Mouse (Mus musculus): ENCODE measurements at regions not wholly inside any gene's neighbourhood (a gene's known extent, or its start where the extent isn't known, plus 50 kb on each side); places are given as distances from the start of the nearest gene placed in this dataset.

DNA sequence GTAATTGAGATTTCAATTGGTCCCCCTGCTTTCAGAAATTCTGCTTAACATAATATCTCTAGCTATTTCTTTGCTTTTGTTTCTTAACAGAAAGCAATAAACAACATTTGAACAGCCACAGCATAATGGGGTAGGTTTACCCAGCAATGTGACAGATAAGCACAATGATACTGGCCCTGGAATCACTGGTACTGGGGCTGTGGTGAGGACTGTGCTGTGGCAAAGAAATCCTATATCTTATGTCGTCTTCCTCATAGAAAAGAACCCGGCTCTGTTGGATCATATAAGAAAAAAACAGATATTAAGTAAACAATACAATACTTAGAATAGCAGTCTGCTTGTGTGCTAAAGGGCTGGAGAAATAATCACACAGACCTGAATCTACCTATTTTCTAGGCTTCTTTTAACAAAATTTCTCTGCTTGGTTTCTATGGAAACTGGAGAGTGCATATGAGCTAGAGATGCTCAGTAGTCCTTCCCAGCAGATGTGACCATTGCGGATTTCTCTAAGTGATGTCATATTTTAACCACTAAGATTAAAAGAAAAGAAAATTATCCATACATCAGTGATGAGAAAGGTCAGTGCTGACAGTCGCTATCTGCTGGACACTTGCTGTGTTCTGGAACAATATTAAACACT, 119.8 kb upstream of the Gnao1 start:
- DNase-seq (ENCODE audit: extremely low read depth, low read depth, low spot score) = no peak

DNA sequence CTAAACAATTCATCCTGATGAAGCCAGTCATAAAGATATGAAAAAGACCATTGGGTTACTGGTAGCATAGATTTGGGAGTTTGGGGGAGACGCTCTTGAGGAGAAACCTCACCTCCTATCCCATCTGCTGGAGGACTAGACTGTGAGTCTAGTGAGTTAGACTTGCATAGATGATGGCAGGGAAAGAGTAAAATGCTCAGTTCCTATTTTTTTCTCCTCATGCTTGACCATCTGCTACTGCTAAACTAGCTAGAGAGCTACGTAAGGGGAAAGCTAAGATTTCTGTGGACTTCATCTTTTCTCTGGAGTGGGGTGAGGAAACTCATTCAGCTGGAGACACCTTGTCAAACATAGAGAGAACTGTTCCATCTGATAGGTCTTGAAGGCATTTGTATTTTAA, 118.4 kb upstream of the Gnao1 start:
- no peak for DNase-seq (ENCODE audit: extremely low read depth, low read depth, low spot score)

DNA sequence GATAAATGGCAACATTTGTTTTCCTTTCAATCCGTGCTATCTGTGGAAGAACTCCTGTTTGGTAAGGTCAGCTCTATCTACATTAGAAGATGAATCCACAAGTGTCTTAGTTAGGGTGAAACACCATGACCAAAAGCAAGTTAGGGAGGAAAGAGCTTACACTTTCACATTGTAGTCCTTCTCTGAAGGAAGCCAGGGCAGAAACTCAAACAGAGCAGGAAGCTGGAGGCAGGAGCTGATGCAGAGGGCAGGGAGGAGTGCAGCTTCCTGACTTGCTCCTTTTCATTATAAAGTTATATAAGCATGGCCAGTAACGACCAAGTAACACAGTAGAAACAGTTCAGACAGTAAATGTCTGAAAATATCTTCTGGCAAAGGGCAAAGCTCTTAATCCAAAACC, 117.9 kb upstream of the Gnao1 start:
- DNase-seq (ENCODE audit: extremely low read depth, low read depth, low spot score) = no peak

DNA sequence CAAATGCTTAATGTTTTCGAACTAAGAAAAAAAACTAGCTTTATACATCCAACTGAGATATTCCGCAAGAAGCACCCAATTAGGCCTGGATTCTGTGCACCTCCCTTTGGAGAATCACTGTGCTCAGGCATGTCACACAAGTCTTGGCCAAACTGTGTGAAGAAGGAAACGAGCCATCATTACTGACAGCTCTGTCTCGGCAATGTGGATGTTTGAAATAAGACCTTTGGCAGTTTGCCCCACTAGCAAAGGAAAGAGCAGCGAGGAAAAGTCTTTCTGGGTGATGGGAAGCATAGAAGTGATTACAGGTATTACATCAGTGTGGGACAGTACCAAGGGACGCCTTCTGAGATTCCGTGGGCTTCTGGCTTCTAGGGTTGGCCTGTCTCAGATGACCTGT, 112.6 kb upstream of the Gnao1 start:
- DNase-seq (ENCODE audit: extremely low read depth, low read depth, low spot score) = no peak

DNA sequence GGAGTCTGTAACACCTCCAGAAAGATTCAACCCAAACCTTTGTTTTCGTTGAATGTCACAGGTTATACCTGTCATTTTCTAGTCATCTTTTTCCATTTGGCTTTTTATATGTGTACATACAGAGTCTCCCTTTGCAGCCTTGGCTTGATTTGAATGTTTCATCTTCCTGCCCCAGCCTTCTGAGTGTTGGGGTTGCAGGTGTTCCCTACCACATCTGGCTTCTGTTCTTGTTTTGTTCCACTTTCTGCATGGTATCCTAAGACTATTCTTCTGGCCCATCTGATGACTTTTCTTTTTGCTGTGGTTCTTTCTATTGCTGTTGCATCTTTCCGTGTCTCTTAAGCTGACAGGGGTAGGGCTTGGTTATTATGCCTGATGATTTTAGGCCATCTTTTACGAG, 111.3 kb upstream of the Gnao1 start:
- no peak for DNase-seq (ENCODE audit: extremely low read depth, low read depth, low spot score)

DNA sequence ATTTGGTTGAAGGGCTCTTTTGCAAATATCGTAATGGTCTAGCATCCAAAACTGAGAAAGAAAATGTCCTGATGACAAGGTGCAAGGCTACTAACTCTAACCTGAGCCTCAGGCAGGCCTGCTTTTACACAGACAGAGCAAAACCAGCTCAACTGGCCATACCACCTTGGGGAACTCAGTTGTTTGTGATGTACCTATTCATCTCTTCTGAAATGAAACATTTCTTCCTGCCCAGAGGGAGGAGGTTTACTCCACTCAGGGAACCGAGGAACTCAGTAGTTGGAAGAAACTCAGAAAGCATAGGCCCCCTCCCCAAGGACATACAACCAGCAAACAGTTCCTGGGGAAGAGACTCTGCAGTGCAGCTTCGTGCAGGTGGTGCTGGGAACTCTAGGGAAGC, 108.4 kb upstream of the Gnao1 start:
- DNase-seq (ENCODE audit: extremely low read depth, low read depth, low spot score) = no peak

DNA sequence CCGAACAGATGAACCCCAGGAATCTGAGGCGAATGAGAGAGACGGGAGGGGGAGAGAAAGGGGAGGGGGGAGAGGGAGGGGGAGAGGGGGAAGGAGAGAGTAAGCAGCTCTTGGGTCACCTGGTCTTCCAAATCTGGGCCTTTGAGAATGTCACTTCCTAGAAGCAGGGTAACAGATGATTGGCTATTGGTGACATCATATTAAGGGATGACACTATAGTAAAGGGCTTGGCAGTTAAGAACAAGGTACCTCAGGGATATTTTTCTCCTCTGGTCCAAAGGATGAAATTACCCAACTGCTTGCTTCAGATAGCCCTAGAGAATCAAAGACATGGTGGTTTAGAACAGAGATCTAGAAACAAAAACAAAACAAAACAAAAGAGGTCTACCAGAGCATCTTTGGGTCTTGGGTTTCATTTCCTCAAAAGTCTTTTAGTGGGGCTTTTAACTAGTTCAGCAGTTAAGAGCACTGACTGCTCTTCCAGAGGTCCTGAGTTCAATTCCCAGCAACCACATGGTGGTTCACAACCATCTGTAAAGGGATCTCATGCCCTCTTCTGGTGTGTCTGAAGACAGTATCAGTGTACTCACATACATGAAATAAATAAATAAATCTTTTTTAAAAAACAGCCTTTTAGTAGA, 97.6 kb upstream of the Gnao1 start:
- no peak for DNase-seq (ENCODE audit: extremely low read depth, low read depth, low spot score)

DNA sequence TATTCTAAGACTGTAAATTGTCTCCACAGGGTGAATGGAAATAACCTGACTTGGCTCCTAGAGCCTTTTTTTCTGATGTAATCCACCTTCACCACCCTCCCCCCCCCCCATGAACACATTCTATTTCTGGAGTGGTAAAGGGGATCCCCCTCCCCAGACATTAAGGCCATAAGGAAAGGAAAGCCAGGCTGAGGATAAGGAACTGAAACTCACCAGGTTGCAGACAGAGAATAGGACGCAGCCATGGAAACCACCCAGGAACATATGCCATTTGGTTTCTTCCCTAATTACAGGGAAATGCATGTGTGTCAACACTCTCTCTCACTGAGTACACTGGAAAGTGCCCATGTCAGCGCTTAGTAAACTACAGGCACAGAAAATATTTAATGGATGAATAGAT, 96.5 kb upstream of the Gnao1 start:
- no peak for DNase-seq (ENCODE audit: extremely low read depth, low read depth, low spot score)

DNA sequence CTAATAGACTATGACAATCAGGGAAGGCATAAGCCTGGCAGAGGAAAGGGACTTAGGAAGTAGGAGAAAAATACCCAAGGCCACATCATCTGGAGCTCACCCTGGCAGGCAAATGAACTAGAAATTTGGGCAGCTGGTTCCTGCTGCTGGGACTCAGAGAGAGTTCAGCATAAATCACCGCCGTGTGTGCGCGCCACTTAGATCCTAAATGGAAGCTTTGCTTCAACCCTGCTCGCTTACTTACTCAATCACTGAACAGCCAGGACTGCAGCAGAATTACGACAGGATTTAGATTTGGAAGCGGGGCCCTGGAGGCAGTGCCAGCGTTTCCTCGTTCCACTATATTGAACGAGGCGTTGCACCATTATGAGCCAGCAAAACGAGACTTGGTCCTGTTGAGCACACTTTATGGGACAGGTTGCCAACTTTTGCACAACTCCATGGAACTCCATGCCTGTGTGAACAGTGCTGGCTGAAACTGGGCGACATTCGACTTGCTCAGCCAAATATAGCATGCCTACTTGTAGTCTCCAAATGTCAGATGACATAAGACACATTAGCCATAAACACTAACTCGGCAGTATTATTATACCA, 84.8 kb upstream of the Gnao1 start:
- DNase-seq (ENCODE audit: extremely low read depth, low read depth, low spot score) = peak; percentile 81

DNA sequence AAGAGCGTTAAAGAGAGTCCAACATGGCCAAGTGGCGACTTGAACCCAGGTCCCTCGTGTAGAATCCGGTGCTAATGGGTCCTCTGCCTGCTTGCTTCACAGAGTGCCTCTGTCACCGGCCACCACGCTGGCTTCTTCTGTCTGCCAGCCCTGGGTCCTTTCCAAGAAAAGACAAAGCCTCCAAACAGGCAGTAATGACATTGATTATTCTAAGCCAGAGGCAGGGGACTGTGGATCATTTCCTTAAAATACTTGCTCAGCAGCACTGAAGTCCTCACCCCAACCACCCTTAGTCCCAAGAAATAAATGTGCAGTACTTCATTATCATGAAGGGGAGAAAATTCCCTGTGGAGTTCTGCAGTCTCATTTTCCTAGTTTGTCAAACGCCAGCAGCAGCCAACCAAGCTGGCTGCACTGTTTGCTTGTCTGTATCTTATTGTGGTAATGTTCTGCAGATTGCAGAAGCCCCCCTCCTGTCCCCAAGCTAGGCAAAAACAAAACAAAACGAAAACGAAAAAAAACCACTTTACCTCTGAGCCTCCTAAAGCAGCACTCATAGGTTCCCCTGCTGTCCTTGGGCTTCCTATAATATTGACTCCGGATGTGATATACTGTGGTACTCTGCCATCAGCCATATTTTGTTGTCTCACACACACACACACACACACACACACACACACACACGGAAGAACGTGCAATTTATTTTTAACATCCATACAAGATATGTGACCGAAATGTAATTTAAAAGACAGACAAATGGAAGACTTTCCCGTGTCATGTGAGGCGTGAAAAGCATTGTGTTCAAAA, 80.4 kb upstream of the Gnao1 start:
- DNase-seq (ENCODE audit: extremely low read depth, low read depth, low spot score) = no peak

DNA sequence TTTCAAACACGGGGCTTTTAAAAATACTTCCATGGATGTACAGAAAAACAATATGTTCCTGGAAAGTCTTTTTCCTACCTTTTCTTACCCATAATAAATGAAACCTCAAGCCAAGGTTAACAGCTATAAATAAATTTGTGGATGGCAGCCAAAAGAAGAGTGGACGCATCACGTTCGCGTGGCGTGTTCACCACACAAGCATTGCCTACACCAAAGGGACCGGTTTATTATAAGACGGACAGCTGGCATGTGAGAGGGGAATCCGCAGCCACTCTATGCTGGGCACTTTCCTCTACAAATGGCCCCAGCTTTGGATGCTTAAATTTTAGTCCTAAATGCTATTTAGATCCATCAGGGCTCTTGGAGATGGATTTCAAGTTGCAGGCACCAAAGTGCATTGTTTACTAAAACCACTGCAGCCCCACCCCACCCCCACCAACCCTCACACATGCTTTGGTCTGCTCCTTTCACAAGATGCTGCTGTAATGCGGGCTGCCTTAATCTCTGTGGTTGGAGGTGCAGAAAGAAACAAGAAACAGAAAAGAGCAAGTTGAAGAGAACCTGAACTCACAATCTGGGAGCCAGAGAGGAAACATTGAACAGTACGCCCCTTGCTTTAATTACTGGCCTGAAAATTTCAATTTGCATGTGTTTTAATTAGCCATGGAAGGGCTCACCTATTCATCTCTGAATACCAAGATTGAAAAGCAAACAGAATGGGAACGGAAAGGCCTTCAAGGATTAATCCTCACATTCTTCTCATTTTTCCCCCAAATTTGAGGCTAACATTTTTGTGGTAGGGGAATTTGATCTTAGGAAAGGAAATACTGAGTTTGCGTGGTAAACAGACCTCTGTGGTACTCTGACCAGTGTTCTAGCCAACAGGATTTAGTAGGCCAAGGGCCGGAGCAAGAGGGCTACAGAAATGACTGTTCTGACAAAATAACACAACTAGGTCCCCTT, 78.7 kb upstream of the Gnao1 start:
- no peak for DNase-seq (ENCODE audit: extremely low read depth, low read depth, low spot score)

DNA sequence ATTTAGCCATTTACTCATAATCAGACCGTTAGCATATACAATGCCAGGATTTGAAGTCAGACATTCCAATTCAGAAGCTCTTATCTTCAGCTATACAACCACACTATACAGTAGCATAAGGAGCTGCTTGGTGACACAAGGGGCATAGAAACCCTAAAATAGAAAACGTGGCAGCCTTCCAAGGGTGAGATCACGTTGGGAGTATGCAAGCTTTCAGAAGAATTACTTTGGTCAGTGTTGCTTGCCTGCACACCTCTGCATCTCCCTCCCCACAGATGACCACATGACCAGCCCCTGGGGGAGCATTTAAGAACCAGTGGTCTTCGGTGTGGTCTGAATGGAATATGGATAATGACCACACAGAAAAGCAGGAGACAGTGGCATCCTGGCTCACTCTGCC, 74.9 kb upstream of the Gnao1 start:
- DNase-seq (ENCODE audit: extremely low read depth, low read depth, low spot score) = no peak

DNA sequence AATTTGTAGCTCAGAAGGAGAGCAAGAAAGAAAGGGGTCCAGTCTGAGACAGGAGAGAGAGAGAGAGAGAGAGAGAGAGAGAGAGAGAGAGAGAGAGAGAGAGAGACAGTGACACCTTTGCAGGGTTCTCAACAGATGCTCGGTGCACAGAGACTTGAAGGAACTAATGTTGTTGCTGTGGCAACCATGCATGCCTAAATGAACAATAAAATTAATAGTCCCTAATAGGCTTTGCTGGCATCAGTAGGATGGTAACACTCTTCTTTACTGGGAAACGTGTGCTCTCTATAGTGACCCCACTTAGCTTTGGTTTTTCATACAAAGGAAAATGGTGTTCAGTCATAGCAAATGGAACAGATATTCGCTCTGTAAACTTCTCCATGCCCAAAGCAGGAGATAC, 69.5 kb upstream of the Gnao1 start:
- no peak for DNase-seq (ENCODE audit: extremely low read depth, low read depth, low spot score)

DNA sequence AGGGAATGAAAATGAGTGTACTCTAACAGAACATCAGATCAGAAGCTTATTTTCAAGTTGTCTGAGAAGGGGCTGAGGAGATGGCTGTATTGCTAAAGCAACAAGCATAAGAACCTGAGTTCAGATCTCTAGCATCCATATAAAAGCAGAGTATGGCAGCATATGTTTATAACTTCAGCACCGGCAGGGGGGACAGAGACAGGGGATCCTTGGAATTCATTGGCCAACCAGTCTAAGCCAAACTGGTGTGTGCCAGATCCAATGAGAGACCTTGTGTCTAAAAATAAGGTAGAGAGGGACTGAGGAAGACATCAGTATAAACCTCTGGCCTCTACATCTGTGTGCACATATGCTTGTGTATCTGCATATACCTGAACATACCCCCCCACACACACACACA, 61.0 kb upstream of the Gnao1 start:
- no peak for DNase-seq (ENCODE audit: extremely low read depth, low read depth, low spot score)

DNA sequence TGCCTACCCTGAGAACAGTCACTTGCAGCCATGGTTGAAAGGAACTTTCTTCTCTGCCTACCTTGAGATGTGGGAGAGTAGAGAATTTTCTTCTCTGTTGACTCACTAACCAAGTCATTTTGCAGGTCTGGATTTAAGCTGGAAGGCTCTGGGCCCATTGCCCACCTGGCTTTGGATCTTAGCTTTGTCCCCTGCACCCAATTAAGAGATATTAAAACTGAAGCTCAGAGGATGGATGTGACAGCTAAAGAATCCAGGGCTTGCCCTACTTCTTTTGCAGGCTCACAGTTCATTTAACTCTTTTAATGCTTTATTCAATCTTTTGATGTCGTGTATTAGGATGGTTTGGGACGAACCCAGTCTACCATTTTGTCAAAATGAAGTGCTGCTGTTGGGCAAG, 58.8 kb upstream of the Gnao1 start:
- no peak for DNase-seq (ENCODE audit: extremely low read depth, low read depth, low spot score)

DNA sequence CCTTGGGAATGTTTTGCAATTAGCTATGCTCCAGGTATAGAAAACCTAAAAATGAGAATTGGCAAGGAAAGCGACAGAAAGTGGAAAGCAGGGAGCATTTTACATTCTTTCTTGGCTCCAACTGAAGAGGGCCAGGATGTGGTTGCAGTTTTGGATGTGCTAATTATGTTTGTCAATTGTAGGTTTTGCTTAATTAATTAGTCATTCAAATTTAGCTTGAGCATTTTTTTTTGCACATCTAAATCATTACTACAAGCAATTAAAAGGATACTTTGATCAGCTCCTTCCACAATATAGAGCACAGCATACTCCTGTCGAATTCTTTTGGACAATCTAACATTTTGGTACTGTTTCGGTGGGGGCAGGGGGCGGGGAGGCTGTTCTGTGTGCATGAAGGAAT, 53.8 kb upstream of the Gnao1 start:
- no peak for DNase-seq (ENCODE audit: extremely low read depth, low read depth, low spot score)
